Mouse (Mus musculus) heart, adult 2 months (tissue): ENCODE measurements around the gene 1600014C23Rik.

ENCODE experiments used
- CTCF ChIP-seq: fragments of 200-600 bp; IDR thresholded peaks from 2 replicates; pipeline ENCODE4 v1.8.1; 2022; ENCODE audit warnings: antibody characterized with exemption, mild to moderate bottlenecking, moderate library complexity
- POLR2A ChIP-seq: fragments of 200-500 bp; IDR thresholded peaks from 2 replicates; pipeline ENCODE4 v1.6.1; 2011; ENCODE audit warnings: mild to moderate bottlenecking, low read depth, low read length, control low read depth; ENCODE audit not compliant: insufficient read depth

DNA sequence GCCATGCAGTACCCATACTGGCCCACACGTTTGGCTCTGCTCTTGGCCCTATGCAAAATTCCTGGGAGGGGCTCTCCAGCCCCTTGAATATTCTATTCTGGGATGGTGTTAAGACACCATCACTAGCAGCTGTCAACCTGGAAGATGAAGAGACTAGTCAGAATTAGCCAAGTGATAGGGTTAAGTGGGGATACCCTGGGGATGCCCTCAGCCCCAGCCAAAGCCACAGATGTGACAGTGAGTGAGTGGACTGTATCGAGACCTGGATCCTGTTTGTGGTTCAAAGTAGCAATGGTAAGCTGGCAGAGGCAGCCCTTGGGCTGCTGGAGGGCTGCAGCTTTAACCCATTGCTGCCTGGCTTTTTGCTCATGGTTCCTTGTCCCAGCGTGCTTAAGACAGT is 23.8 kb downstream of the 1600014C23Rik start:
- TF ChIP-seq CTCF (peak; percentile 14; the same call in 1 of the 2 replicates), POLR2A (no peak)
